Comparison of ENCODE assay signal across 26 mouse cellular contexts in the genomic region with DNA sequence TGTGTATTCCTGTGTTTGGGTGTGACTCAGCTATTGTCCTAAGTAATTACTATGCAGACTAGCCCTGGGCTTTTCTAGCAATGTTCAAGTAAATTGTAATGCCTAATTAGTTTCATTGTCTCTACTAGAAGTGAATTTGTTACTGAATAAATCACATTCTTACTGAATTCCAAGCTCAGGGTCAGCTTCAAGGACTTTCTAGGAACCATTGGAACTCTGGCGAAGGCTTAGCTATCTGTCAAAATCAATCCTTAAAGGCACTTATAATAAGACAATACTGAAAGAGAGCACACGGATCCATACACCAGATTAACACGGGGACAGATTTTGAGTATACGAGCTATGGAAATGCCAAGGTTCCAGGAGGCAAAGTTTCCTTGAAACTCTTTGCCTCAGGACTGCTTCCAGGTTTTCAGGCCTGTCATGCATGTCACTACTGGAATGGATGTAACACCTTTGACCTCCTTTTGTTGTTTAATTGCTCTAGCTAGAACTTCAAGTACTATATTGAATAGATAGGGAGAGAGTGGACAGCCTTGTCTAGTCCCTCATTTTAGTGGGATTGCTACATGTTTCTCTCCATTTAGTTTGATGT. TPM values are rescaled to one million over a fixed set of nuclear protein-coding genes. Genes with fewer than 3 reads are reported as not detected.
"Had no signal": no experiment of that assay in that cellular context is flagged by ENCODE, and none has a peak within 500 bp of the region (broad histone marks: within the 10 kb centered on the region; RNA-seq: fewer than 3 reads in every experiment).

No protein-coding gene starts in this region.

RNA-seq across cellular contexts. Expression of a gene that starts 30.6 kb away (rescaled TPM):
- polyA plus RNA-seq: limb, embryonic 10.5 days; limb, embryonic 11.5 days; limb, embryonic 12.5 days; limb, embryonic 13.5 days; limb, embryonic 15.5 days; liver, embryonic 11.5 days; liver, embryonic 12.5 days; liver, embryonic 13.5 days; lung, adult 2 months; lung, embryonic 14.5 days; lung, embryonic 15.5 days; lung, embryonic 16.5 days; lung, postnatal 0 days; macrophage; midbrain, embryonic 10.5 days; midbrain, embryonic 11.5 days; midbrain, embryonic 12.5 days; midbrain, embryonic 13.5 days; midbrain, embryonic 14.5 days; midbrain, embryonic 15.5 days; midbrain, embryonic 16.5 days; midbrain, postnatal 0 days; myocyte; neural tube, embryonic 11.5 days; neural tube, embryonic 12.5 days; neural tube, embryonic 13.5 days had no signal
